Mouse (Mus musculus) thymus, adult 2 months (tissue): Measurements from ENCODE around the gene Pla2g3. TPM values are rescaled to one million over a fixed set of nuclear protein-coding genes. Genes with fewer than 3 reads are reported as not detected.

Experiments
- DNase-seq: peaks from one replicate; pipeline ENCODE4 v3.0.0; 2021
- H3K27ac ChIP-seq: fragments of 200-500 bp; 2 replicates; pipeline ENCODE4 v1.5.1; 2012; ENCODE audit warnings: low read length, control low read depth; ENCODE audit not compliant: control insufficient read depth, insufficient read depth
- H3K27me3 ChIP-seq: fragments of 200-500 bp; 2 replicates; pipeline ENCODE4 v1.6.1; 2012; ENCODE audit warnings: mild to moderate bottlenecking, low read length, moderate library complexity, mixed read lengths; ENCODE audit not compliant: control insufficient read depth, insufficient read depth
- H3K36me3 ChIP-seq: fragments of 200-500 bp; 2 replicates; pipeline ENCODE4 v1.6.1; 2012; ENCODE audit warnings: mild to moderate bottlenecking, low read length, moderate library complexity; ENCODE audit not compliant: control insufficient read depth, insufficient read depth
- H3K4me1 ChIP-seq: fragments of 200-500 bp; replicated peaks from 2 replicates; pipeline ENCODE4 v1.6.1; 2012; ENCODE audit warnings: low read length; ENCODE audit not compliant: control insufficient read depth, insufficient read depth
- H3K4me3 ChIP-seq: fragments of 200-500 bp; 2 replicates; pipeline ENCODE4 v1.5.1; 2012; ENCODE audit warnings: mild to moderate bottlenecking, low read length, control low read depth, moderate library complexity; ENCODE audit not compliant: control insufficient read depth, insufficient read depth
- CTCF ChIP-seq: fragments of 200-500 bp; IDR thresholded peaks from 2 replicates; pipeline ENCODE4 v1.5.1; 2012; ENCODE audit warnings: mild to moderate bottlenecking, control low read depth, low read length, moderate library complexity, borderline replicate concordance; ENCODE audit not compliant: control insufficient read depth, poor library complexity, insufficient read depth; ENCODE audit errors: extremely low read depth
- POLR2A ChIP-seq: fragments of 200-500 bp; IDR thresholded peaks from 2 replicates; pipeline ENCODE4 v1.6.1; 2012; ENCODE audit warnings: mild to moderate bottlenecking, low read length, control low read depth, moderate library complexity; ENCODE audit not compliant: control insufficient read depth, poor library complexity, insufficient read depth; ENCODE audit errors: extremely low read depth
- WGBS: fragments of 180-500 bp; shearing (Covaris S2); methylation state at CpG from one replicate; pipeline ENCODE4 v1.1.7; 2018; 5-methylcytosine and 5-hydroxymethylcytosine counted together
- polyA plus RNA-seq: library from polyadenylated mRNA; depleted of rRNA; stranded (reverse); fragments of >200 nt; gene quantifications from 2 replicates; pipeline ENCODE4 v1.2.3, GENCODE M21; 2012

Pla2g3 gene
- polyA plus RNA-seq, 1 experiment, result 1.9 TPM

GRCm38 (mm10) chr11:3471448-3471850, 16.6 kb upstream of the Pla2g3 start:
- TF ChIP-seq POLR2A (no peak), CTCF (no peak)
- no peak overlapping the region for H3K4me3 ChIP-seq
- H3K36me3 ChIP-seq, result no peaks in the 10 kb centered on the region
- 0 out of 2 replicates have a peak, but pooled peaks cover 2% of the 10 kb centered on the region for H3K4me1 ChIP-seq
- 68% methylated on average over 11 of the region's 11 CpGs for WGBS
- H3K27me3 ChIP-seq, result no peaks in the 10 kb centered on the region
- no peak for DNase-seq
- no peak overlapping the region for H3K27ac ChIP-seq

DNA sequence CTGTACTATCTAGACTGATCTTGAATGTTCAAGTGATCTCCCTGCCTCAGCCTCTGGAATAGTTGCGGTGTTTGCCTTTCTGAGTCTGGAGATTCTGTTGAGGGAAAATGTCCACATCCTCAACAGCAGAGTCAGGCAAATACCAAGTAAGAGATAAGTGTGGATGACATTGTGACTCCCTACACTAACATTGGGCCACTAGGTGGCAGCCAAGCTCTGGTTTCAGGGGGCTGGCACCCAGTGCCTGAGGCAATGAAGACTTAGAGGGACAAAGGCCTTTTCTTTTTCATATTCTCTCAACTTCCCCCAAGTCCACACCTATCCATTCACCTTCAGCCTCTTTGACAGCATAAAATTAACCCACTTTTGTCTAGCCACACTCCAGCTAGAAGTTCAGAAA, 15.6 kb upstream of the Pla2g3 start:
- Histone ChIP-seq H3K27me3 (no peaks in the 10 kb centered on the region), H3K27ac (no peak overlapping the region), H3K4me3 (no peak overlapping the region), H3K36me3 (no peaks in the 10 kb centered on the region), H3K4me1 (0 out of 2 replicates have a peak, but pooled peaks cover 2% of the 10 kb centered on the region)
- DNase-seq, result peak; percentile 81
- WGBS, result 42% methylated on average over 1 of the region's 1 CpGs
- TF ChIP-seq POLR2A (no peak), CTCF (no peak)

- Histone ChIP-seq H3K27ac (no peak overlapping the region), H3K36me3 (no peaks in the 10 kb centered on the region), H3K27me3 (no peaks in the 10 kb centered on the region), H3K4me3 (no peak overlapping the region), H3K4me1 (0 out of 2 replicates have a peak, but pooled peaks cover 2% of the 10 kb centered on the region)
- no peak for DNase-seq
- WGBS, result 33% methylated on average over 7 of the region's 7 CpGs
- TF ChIP-seq POLR2A (no peak), CTCF (no peak)
These were observed 13.5 kb upstream of the Pla2g3 start for GRCm38 (mm10) chr11:3474480-3475115.

- H3K4me3 ChIP-seq, result no peak overlapping the region
- no peaks in the 10 kb centered on the region for H3K27me3 ChIP-seq
- DNase-seq, result no peak
- H3K27ac ChIP-seq, result no peak overlapping the region
- TF ChIP-seq POLR2A (no peak), CTCF (no peak)
- H3K36me3 ChIP-seq, result no peaks in the 10 kb centered on the region
- H3K4me1 ChIP-seq, result 0 out of 2 replicates have a peak, but pooled peaks cover 2% of the 10 kb centered on the region
These were observed 12.6 kb upstream of the Pla2g3 start for GRCm38 (mm10) chr11:3475489-3475888.

GRCm38 (mm10) chr11:3483980-3484642, 4.0 kb upstream of the Pla2g3 start:
- Histone ChIP-seq H3K4me3 (no peak overlapping the region), H3K27ac (no peak overlapping the region), H3K36me3 (no peaks in the 10 kb centered on the region), H3K4me1 (no peaks in the 10 kb centered on the region), H3K27me3 (no peaks in the 10 kb centered on the region)
- WGBS, result 88% methylated on average over 11 of the region's 11 CpGs
- TF ChIP-seq CTCF (no peak), POLR2A (no peak)
- DNase-seq, result no peak

GRCm38 (mm10) chr11:3486349-3486748, 1.7 kb upstream of the Pla2g3 start:
- Histone ChIP-seq H3K4me3 (no peak overlapping the region), H3K4me1 (no peaks in the 10 kb centered on the region), H3K27me3 (no peaks in the 10 kb centered on the region), H3K36me3 (no peaks in the 10 kb centered on the region), H3K27ac (no peak overlapping the region)
- DNase-seq, result no peak
- TF ChIP-seq CTCF, result no peak
- WGBS, result 64% methylated on average over 7 of the region's 7 CpGs

DNA sequence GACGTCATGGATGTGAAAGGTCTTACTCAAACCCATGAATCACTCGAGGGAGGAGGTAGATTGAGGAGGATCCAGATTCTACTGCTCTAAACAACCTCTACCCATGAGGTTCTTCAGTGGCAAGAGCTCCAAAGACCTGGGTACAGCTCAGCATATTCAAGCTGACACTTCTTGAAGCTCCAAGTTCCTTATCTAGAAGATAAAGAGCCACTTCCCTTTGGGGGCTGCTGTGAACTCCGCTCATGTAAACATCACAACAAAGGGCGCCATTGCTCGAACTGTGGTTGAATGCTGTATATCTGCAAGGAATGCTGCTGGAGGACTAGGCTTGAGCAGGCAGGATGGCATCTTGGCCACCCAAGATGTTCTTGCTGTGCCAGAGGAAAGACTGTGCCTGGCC, 952 bp downstream of the Pla2g3 start:
- H3K27ac ChIP-seq, result no peak overlapping the region
- 74% methylated on average over 5 of the region's 5 CpGs for WGBS
- H3K4me1 ChIP-seq, result no peaks in the 10 kb centered on the region
- no peaks in the 10 kb centered on the region for H3K27me3 ChIP-seq
- H3K4me3 ChIP-seq, result no peak overlapping the region
- H3K36me3 ChIP-seq, result no peaks in the 10 kb centered on the region
- TF ChIP-seq CTCF, result no peak
- TF ChIP-seq POLR2A, result no peak
- DNase-seq, result no peak
